Comparison of ENCODE assay signal across 10 mouse cellular contexts in genomic region chr11:116020519-116020922, GRCm38 (mm10). TPM values are rescaled to one million over a fixed set of nuclear protein-coding genes. Genes with fewer than 3 reads are reported as not detected.
DNase-seq lines count a peak whose midpoint lies in the region; ATAC-seq lines count a peak whose summit lies in the region.
"Had no signal": no experiment of that assay in that cellular context is flagged by ENCODE, and none has a peak within 500 bp of the region (broad histone marks: within the 10 kb centered on the region; RNA-seq: fewer than 3 reads in every experiment).

No protein-coding gene starts in this region.

- DNase-seq in kidney, postnatal 14 days, result no peak
- DNase-seq in 3134 (ENCODE audit: extremely low read depth, insufficient read length, low spot score), result peak; percentile 59
- DNase-seq in A20 (ENCODE audit: low read depth, low spot score), result peak; percentile 78
- no peak for DNase-seq in spleen, adult 12 weeks (ENCODE audit: low spot score)
- DNase-seq in ovary, postnatal 36 days (ENCODE audit: low spot score), result no peak
- DNase-seq in cerebellum, postnatal 4 days (ENCODE audit: low spot score in 2 of 2), result no peak

- H3K4me3 ChIP-seq in kidney, embryonic 15.5 days (replicated peaks), result no peak overlapping the region
- no peak overlapping the region for H3K4me3 ChIP-seq in embryonic facial prominence, embryonic 15.5 days (replicated peaks)
- H3K4me3 ChIP-seq: midbrain, embryonic 12.5 days had no signal

- no peak overlapping the region for H3K9ac ChIP-seq in kidney, embryonic 15.5 days
- H3K9ac ChIP-seq in embryonic facial prominence, embryonic 15.5 days, result no peak overlapping the region
- H3K9ac ChIP-seq: midbrain, embryonic 12.5 days had no signal

- no peaks in the 10 kb centered on the region for H3K27me3 ChIP-seq in kidney, embryonic 15.5 days
- no peaks in the 10 kb centered on the region for H3K27me3 ChIP-seq in embryonic facial prominence, embryonic 15.5 days
- H3K27me3 ChIP-seq: midbrain, embryonic 12.5 days had no signal

- no peak overlapping the region for H3K4me2 ChIP-seq in kidney, embryonic 15.5 days
- H3K4me2 ChIP-seq in embryonic facial prominence, embryonic 15.5 days (replicated peaks), result no peak overlapping the region
- H3K4me2 ChIP-seq: heart, embryonic 11.5 days had no signal

- ATAC-seq in kidney, embryonic 15.5 days (replicated peaks; ENCODE audit: low FRiP score), result no peak
- no peak for ATAC-seq in embryonic facial prominence, embryonic 15.5 days (ENCODE audit: insufficient number of reproducible peaks, low FRiP score, low TSS enrichment, low read depth)

- H3K27ac ChIP-seq in kidney, embryonic 15.5 days, result peak overlapping the region; percentile 45
- 0 out of 2 replicates have a peak overlapping the region, but pooled peaks have one; percentile 63 for H3K27ac ChIP-seq in embryonic facial prominence, embryonic 15.5 days (replicated peaks)
- H3K27ac ChIP-seq: midbrain, embryonic 12.5 days had no signal

- peaks cover 9% of the 10 kb centered on the region; the same call in 1 of the 2 replicates for H3K4me1 ChIP-seq in kidney, embryonic 15.5 days
- H3K4me1 ChIP-seq in embryonic facial prominence, embryonic 15.5 days, result peaks cover 2% of the 10 kb centered on the region; the same call in 1 of the 2 replicates

- H3K9me3 ChIP-seq in kidney, embryonic 15.5 days (replicated peaks), result no peaks in the 10 kb centered on the region
- H3K9me3 ChIP-seq in embryonic facial prominence, embryonic 15.5 days (replicated peaks), result no peaks in the 10 kb centered on the region
- H3K9me3 ChIP-seq: midbrain, embryonic 12.5 days had no signal

- H3K36me3 ChIP-seq in kidney, embryonic 15.5 days, result peaks cover 15% of the 10 kb centered on the region
- H3K36me3 ChIP-seq in embryonic facial prominence, embryonic 15.5 days, result peaks cover 17% of the 10 kb centered on the region

- 50% methylated on average over 1 of the region's 1 CpGs for whole genome bisulfite sequencing in kidney, embryonic 15.5 days
- 50% methylated on average over 1 of the region's 1 CpGs for WGBS in embryonic facial prominence, embryonic 15.5 days

RNA-seq across cellular contexts. Expression of gene H3f3b, which starts 7.2 kb away (rescaled TPM):
- polyA plus RNA-seq in kidney, embryonic 15.5 days (2015; fragmentation: Nextera tagmentation; extraction: Ambion mirVana), result 1,673 and 1,817 TPM in 2 replicates
- polyA plus RNA-seq in embryonic facial prominence, embryonic 15.5 days (2015; fragmentation: Nextera tagmentation; extraction: Ambion mirVana), result 1,738 and 1,786 TPM in 2 replicates

RNA-seq across cellular contexts. Expression of gene Galk1, which starts 8.0 kb away (rescaled TPM):
- polyA plus RNA-seq in kidney, embryonic 15.5 days (2015; fragmentation: Nextera tagmentation; extraction: Ambion mirVana), result 194 and 208 TPM in 2 replicates
- 173 and 176 TPM in 2 replicates for polyA plus RNA-seq in embryonic facial prominence, embryonic 15.5 days (2015; fragmentation: Nextera tagmentation; extraction: Ambion mirVana)

RNA-seq across cellular contexts. Expression of gene Unk, which starts 9.6 kb away (rescaled TPM):
- polyA plus RNA-seq in kidney, embryonic 15.5 days (2015; fragmentation: Nextera tagmentation; extraction: Ambion mirVana), result 37.3 and 40.1 TPM in 2 replicates
- polyA plus RNA-seq in embryonic facial prominence, embryonic 15.5 days (2015; fragmentation: Nextera tagmentation; extraction: Ambion mirVana), result 36.8 and 42.2 TPM in 2 replicates

RNA-seq across cellular contexts. Expression of gene Itgb4, which starts 46.0 kb away (rescaled TPM):
- polyA plus RNA-seq in kidney, embryonic 15.5 days (2015; fragmentation: Nextera tagmentation; extraction: Ambion mirVana), result 2.1 and 2.7 TPM in 2 replicates
- 21.1 and 21.5 TPM in 2 replicates for polyA plus RNA-seq in embryonic facial prominence, embryonic 15.5 days (2015; fragmentation: Nextera tagmentation; extraction: Ambion mirVana)

RNA-seq across cellular contexts. Expression of gene Unc13d, which starts 57.2 kb away (rescaled TPM):
- 1.3 and 1.5 TPM in 2 replicates for polyA plus RNA-seq in kidney, embryonic 15.5 days (2015; fragmentation: Nextera tagmentation; extraction: Ambion mirVana)
- 4.3 and 4.8 TPM in 2 replicates for polyA plus RNA-seq in embryonic facial prominence, embryonic 15.5 days (2015; fragmentation: Nextera tagmentation; extraction: Ambion mirVana)

Comparison
In these comparisons a context has a peak if more than half of its experiments do, and no peak if none do; other contexts are left out.
1. DNase-seq: peak in 3134 (single experiment) and A20 (single experiment); none in kidney, postnatal 14 days (single experiment), spleen, adult 12 weeks (single experiment), ovary, postnatal 36 days (single experiment) and cerebellum, postnatal 4 days (0 of 2).